Mouse (Mus musculus) spleen, adult 2 months (tissue): ENCODE measurements around the gene Apbb2.

Source experiments
- CTCF ChIP-seq: fragments of 200-500 bp; IDR thresholded peaks from 2 replicates; pipeline ENCODE4 v1.5.1; 2011; ENCODE audit warnings: mild to moderate bottlenecking, inconsistent platforms; ENCODE audit not compliant: insufficient read depth, insufficient read length, insufficient replicate concordance; ENCODE audit errors: extremely low read depth
- POLR2A ChIP-seq: fragments of 200-500 bp; IDR thresholded peaks from 2 replicates; pipeline ENCODE4 v1.6.1; 2011; ENCODE audit warnings: low read depth, low read length, inconsistent platforms

GRCm38 (mm10) chr5:66421954-66422353 is 196.6 kb downstream of the Apbb2 start:
- no peak for TF ChIP-seq CTCF
- TF ChIP-seq POLR2A: no peak
